Mouse (Mus musculus) lung, postnatal 36 days (tissue): ENCODE results near the gene Pdzrn4.

Experiments used
- DNase-seq: peaks from one replicate; pipeline ENCODE4 v3.0.0; 2022; ENCODE audit warnings: mixed read lengths

Gene Pdzrn4

GRCm38 (mm10) chr15:92746081-92746480 is 349.4 kb downstream of the Pdzrn4 start:
- no peak for DNase-seq

GRCm38 (mm10) chr15:92752167-92752566 is 355.5 kb downstream of the Pdzrn4 start:
- no peak for DNase-seq

GRCm38 (mm10) chr15:92752578-92752977 is 355.9 kb downstream of the Pdzrn4 start:
- no peak for DNase-seq

GRCm38 (mm10) chr15:92757085-92757903 is 360.6 kb downstream of the Pdzrn4 start:
- DNase-seq: no peak

- no peak for DNase-seq
These were observed 362.3 kb downstream of the Pdzrn4 start for GRCm38 (mm10) chr15:92759001-92759400.

- no peak for DNase-seq
These were observed 366.6 kb downstream of the Pdzrn4 start for GRCm38 (mm10) chr15:92763303-92763702.

- DNase-seq: no peak
These were observed 372.9 kb downstream of the Pdzrn4 start for GRCm38 (mm10) chr15:92769535-92769934.

- DNase-seq: no peak
These were observed 391.4 kb downstream of the Pdzrn4 start for GRCm38 (mm10) chr15:92788036-92788435.

- DNase-seq: no peak
These were observed 397.6 kb downstream of the Pdzrn4 start for GRCm38 (mm10) chr15:92794275-92794674.

GRCm38 (mm10) chr15:92805934-92806333 is 409.3 kb downstream of the Pdzrn4 start:
- no peak for DNase-seq

- DNase-seq: no peak
These were observed 409.7 kb downstream of the Pdzrn4 start for GRCm38 (mm10) chr15:92806352-92806751.
